ENCODE assay signal across 9 mouse cellular contexts in genomic region chr15:84299662-84300333, GRCm38 (mm10). TPM values are rescaled to one million over a fixed set of nuclear protein-coding genes. Genes with fewer than 3 reads are reported as not detected.
DNase-seq lines count a peak whose midpoint lies in the region; ATAC-seq lines count a peak whose summit lies in the region.
"Had no signal": no experiment of that assay in that cellular context is flagged by ENCODE, and none has a peak within 500 bp of the region (broad histone marks: within the 10 kb centered on the region; RNA-seq: fewer than 3 reads in every experiment).

No protein-coding gene starts in this region.

- no peak overlapping the region for H3K4me3 ChIP-seq in embryonic facial prominence, embryonic 11.5 days (ENCODE audit: low read depth, low read length)
- no peak overlapping the region for H3K4me3 ChIP-seq in hindbrain, embryonic 16.5 days (ENCODE audit: low read length)
- no peak overlapping the region for H3K4me3 ChIP-seq in neural tube, embryonic 12.5 days
- no peak overlapping the region for H3K4me3 ChIP-seq in liver, embryonic 12.5 days

- H3K27me3 ChIP-seq in embryonic facial prominence, embryonic 11.5 days (ENCODE audit: control insufficient read depth, insufficient read depth, low read length) = no peaks in the 10 kb centered on the region
- H3K27me3 ChIP-seq in hindbrain, embryonic 16.5 days (replicated peaks; ENCODE audit: control insufficient read depth, insufficient read depth, low read length) = no peaks in the 10 kb centered on the region
- no peaks in the 10 kb centered on the region for H3K27me3 ChIP-seq in neural tube, embryonic 12.5 days (replicated peaks)
- peaks cover 20% of the 10 kb centered on the region; the same call in 1 of the 2 replicates for H3K27me3 ChIP-seq in liver, embryonic 12.5 days (replicated peaks)

- no peaks in the 10 kb centered on the region for H3K36me3 ChIP-seq in embryonic facial prominence, embryonic 11.5 days (replicated peaks; ENCODE audit: control insufficient read depth, insufficient read depth, low read depth, low read length)
- H3K36me3 ChIP-seq in hindbrain, embryonic 16.5 days (ENCODE audit: control insufficient read depth, insufficient read depth, low read length) = no peaks in the 10 kb centered on the region
- H3K36me3 ChIP-seq in neural tube, embryonic 12.5 days = no peaks in the 10 kb centered on the region
- H3K36me3 ChIP-seq in liver, embryonic 12.5 days = peaks cover 1% of the 10 kb centered on the region; the same call in 1 of the 2 replicates

- peak overlapping the region; percentile 8; the same call in 1 of the 2 replicates for H3K27ac ChIP-seq in embryonic facial prominence, embryonic 11.5 days (replicated peaks; ENCODE audit: low read depth, low read length)
- peak overlapping the region; percentile 65 for H3K27ac ChIP-seq in hindbrain, embryonic 16.5 days (ENCODE audit: low read depth, low read length)
- H3K27ac ChIP-seq in neural tube, embryonic 12.5 days = 0 out of 2 replicates have a peak overlapping the region, but pooled peaks have one; percentile 32
- no peak overlapping the region for H3K27ac ChIP-seq in liver, embryonic 12.5 days
- H3K27ac ChIP-seq: liver, embryonic 14.5 days had no signal

- 0 out of 2 replicates have a peak, but pooled peaks have one; percentile 3 for ATAC-seq in cerebellum, adult (ENCODE audit: insufficient number of reproducible peaks, low FRiP score, low TSS enrichment)
- ATAC-seq in embryonic facial prominence, embryonic 11.5 days (replicated peaks; ENCODE audit: insufficient number of reproducible peaks, low FRiP score, low TSS enrichment, low read depth) = peak; percentile 27
- ATAC-seq in hindbrain, embryonic 16.5 days = peak; percentile 76
- ATAC-seq in neural tube, embryonic 12.5 days (ENCODE audit: low FRiP score, low read depth) = peak; percentile 39; the same call in 1 of the 2 replicates
- no peak for ATAC-seq in liver, embryonic 12.5 days

- WGBS in embryonic facial prominence, embryonic 11.5 days = 24% methylated on average over 9 of the region's 9 CpGs
- 16% methylated on average over 9 of the region's 9 CpGs for WGBS in hindbrain, embryonic 16.5 days
- 14% methylated on average over 9 of the region's 9 CpGs for WGBS in neural tube, embryonic 12.5 days
- WGBS in liver, embryonic 12.5 days (ENCODE audit: insufficient replicate concordance) = 50% methylated on average over 9 of the region's 9 CpGs

- no peak overlapping the region for H3K4me2 ChIP-seq in embryonic facial prominence, embryonic 11.5 days (ENCODE audit: low read depth, low read length)
- H3K4me2 ChIP-seq in hindbrain, embryonic 16.5 days (ENCODE audit: low read length) = no peak overlapping the region; the same call in 1 of the 2 replicates
- H3K4me2 ChIP-seq in neural tube, embryonic 12.5 days (replicated peaks) = peak overlapping the region; percentile 42
- no peak overlapping the region for H3K4me2 ChIP-seq in liver, embryonic 12.5 days

- no peak overlapping the region for H3K9ac ChIP-seq in embryonic facial prominence, embryonic 11.5 days (replicated peaks; ENCODE audit: low read length)
- H3K9ac ChIP-seq in hindbrain, embryonic 16.5 days (ENCODE audit: low read depth, low read length) = peak overlapping the region; percentile 42
- no peak overlapping the region; the same call in 1 of the 2 replicates for H3K9ac ChIP-seq in neural tube, embryonic 12.5 days
- H3K9ac ChIP-seq in liver, embryonic 12.5 days = no peak overlapping the region
- H3K9ac ChIP-seq: liver, embryonic 14.5 days had no signal

- peaks cover 11% of the 10 kb centered on the region for H3K4me1 ChIP-seq in embryonic facial prominence, embryonic 11.5 days (ENCODE audit: control insufficient read depth, insufficient read depth, low read length)
- H3K4me1 ChIP-seq in hindbrain, embryonic 16.5 days (ENCODE audit: control insufficient read depth, insufficient read depth, low read depth, low read length) = peaks cover 47% of the 10 kb centered on the region
- peaks cover 70% of the 10 kb centered on the region for H3K4me1 ChIP-seq in neural tube, embryonic 12.5 days
- peaks cover 32% of the 10 kb centered on the region for H3K4me1 ChIP-seq in liver, embryonic 12.5 days

- no peaks in the 10 kb centered on the region for H3K9me3 ChIP-seq in embryonic facial prominence, embryonic 11.5 days (replicated peaks; ENCODE audit: control insufficient read depth, low read length)
- H3K9me3 ChIP-seq in hindbrain, embryonic 16.5 days (ENCODE audit: control insufficient read depth, low read length) = no peaks in the 10 kb centered on the region
- no peaks in the 10 kb centered on the region for H3K9me3 ChIP-seq in neural tube, embryonic 12.5 days
- no peaks in the 10 kb centered on the region for H3K9me3 ChIP-seq in liver, embryonic 12.5 days (replicated peaks)

- DNase-seq in cerebellum, adult 9-10 months = no peak
- peak; percentile 66 for DNase-seq in embryonic facial prominence, embryonic 11.5 days (ENCODE audit: low spot score)
- no peak for DNase-seq in spleen, adult 18-20 months
- DNase-seq in layer of hippocampus, postnatal 10 days (ENCODE audit: low spot score in 2 of 2) = no peak

RNA-seq across cellular contexts. Expression of gene Parvg, which starts 24.0 kb away (rescaled TPM):
- 0.42 and 1.2 TPM in 2 replicates for polyA plus RNA-seq in embryonic facial prominence, embryonic 11.5 days (2014; fragmentation: Nextera tagmentation; extraction: Ambion mirVana)
- 1.4 TPM in 2 replicates for polyA plus RNA-seq in hindbrain, embryonic 16.5 days (2015; fragmentation: Nextera tagmentation; extraction: Ambion mirVana)
- polyA plus RNA-seq in neural tube, embryonic 12.5 days (2016; fragmentation: Nextera tagmentation; extraction: Ambion mirVana) = 1.4 and 1.7 TPM in 2 replicates
- polyA plus RNA-seq in liver, embryonic 12.5 days (2016; fragmentation: Nextera tagmentation; extraction: Ambion mirVana) = 9.7 and 10.0 TPM in 2 replicates
- total RNA-seq in layer of hippocampus, postnatal 10 days (2021) = 1 to 10 TPM; 6.6 to 9.6 TPM
